Mouse (Mus musculus): ENCODE data around the gene 4921504E06Rik.

4921504E06Rik gene

GRCm38 (mm10) chr2:19579180-19579579 is 25.5 kb upstream of the 4921504E06Rik start:
- peaks cover 24% of the 10 kb centered on the region for H3K9me3 ChIP-seq (ENCODE audit: low read length)
- no peaks in the 10 kb centered on the region for H3K4me1 ChIP-seq (replicated peaks; ENCODE audit: low read depth, low read length)
- H3K36me3 ChIP-seq (ENCODE audit: insufficient read depth, low read length) = no peaks in the 10 kb centered on the region
- no peak for TF ChIP-seq CTCF (conservative IDR thresholded peaks at IDR 0.05; ENCODE audit: low read length)
- no peak for TF ChIP-seq NANOG (IDR thresholded peaks at IDR 0.05; ENCODE audit: borderline replicate concordance, low read length)
- TF ChIP-seq POU5F1 (IDR thresholded peaks at IDR 0.05; ENCODE audit: borderline replicate concordance, low read length) = no peak
- H3K27me3 ChIP-seq (ENCODE audit: insufficient read depth, low read length) = no peaks in the 10 kb centered on the region; the same call in 1 of the 2 replicates
- H3K4me3 ChIP-seq (replicated peaks; ENCODE audit: low read length) = no peak overlapping the region

GRCm38 (mm10) chr2:19562114-19562829 is 8.6 kb upstream of the 4921504E06Rik start:
- H3K4me3 ChIP-seq (replicated peaks; ENCODE audit: low read length) = no peak overlapping the region

GRCm38 (mm10) chr2:19560654-19561053 is 6.9 kb upstream of the 4921504E06Rik start:
- H3K27me3 ChIP-seq (ENCODE audit: insufficient read depth, low read length) = peaks cover 14% of the 10 kb centered on the region; the same call in 1 of the 2 replicates
- H3K36me3 ChIP-seq (ENCODE audit: insufficient read depth, low read length) = no peaks in the 10 kb centered on the region
- H3K9me3 ChIP-seq (ENCODE audit: low read length) = no peaks in the 10 kb centered on the region
- no peak for TF ChIP-seq CTCF (conservative IDR thresholded peaks at IDR 0.05; ENCODE audit: low read length)
- TF ChIP-seq NANOG (IDR thresholded peaks at IDR 0.05; ENCODE audit: borderline replicate concordance, low read length) = no peak
- no peak for TF ChIP-seq POU5F1 (IDR thresholded peaks at IDR 0.05; ENCODE audit: borderline replicate concordance, low read length)
- no peak overlapping the region for H3K4me3 ChIP-seq (replicated peaks; ENCODE audit: low read length)
- H3K4me1 ChIP-seq (replicated peaks; ENCODE audit: low read depth, low read length) = no peaks in the 10 kb centered on the region

More at GRCm38 (mm10) chr2:19562114-19562829, 8.6 kb upstream of the 4921504E06Rik start:
- Histone ChIP-seq H3K27me3 (ENCODE audit: insufficient read depth, low read length) (peaks cover 7% of the 10 kb centered on the region; the same call in 1 of the 2 replicates), H3K36me3 (ENCODE audit: insufficient read depth, low read length) (no peaks in the 10 kb centered on the region), H3K4me1 (replicated peaks; ENCODE audit: low read depth, low read length) (no peaks in the 10 kb centered on the region), H3K9me3 (ENCODE audit: low read length) (no peaks in the 10 kb centered on the region)
- TF ChIP-seq POU5F1 (IDR thresholded peaks at IDR 0.05; ENCODE audit: borderline replicate concordance, low read length) (no peak), CTCF (conservative IDR thresholded peaks at IDR 0.05; ENCODE audit: low read length) (no peak), NANOG (IDR thresholded peaks at IDR 0.05; ENCODE audit: borderline replicate concordance, low read length) (no peak)

GRCm38 (mm10) chr2:19560071-19560470 is 6.4 kb upstream of the 4921504E06Rik start:
- TF ChIP-seq POU5F1 (IDR thresholded peaks at IDR 0.05; ENCODE audit: borderline replicate concordance, low read length) (no peak), NANOG (IDR thresholded peaks at IDR 0.05; ENCODE audit: borderline replicate concordance, low read length) (no peak), CTCF (conservative IDR thresholded peaks at IDR 0.05; ENCODE audit: low read length) (no peak)
- H3K9me3 ChIP-seq (ENCODE audit: low read length) = no peaks in the 10 kb centered on the region
- H3K4me3 ChIP-seq (replicated peaks; ENCODE audit: low read length) = no peak overlapping the region
- no peaks in the 10 kb centered on the region for H3K4me1 ChIP-seq (replicated peaks; ENCODE audit: low read depth, low read length)
- no peaks in the 10 kb centered on the region for H3K36me3 ChIP-seq (ENCODE audit: insufficient read depth, low read length)
- peaks cover 15% of the 10 kb centered on the region; the same call in 1 of the 2 replicates for H3K27me3 ChIP-seq (ENCODE audit: insufficient read depth, low read length)

- TF ChIP-seq NANOG (IDR thresholded peaks at IDR 0.05; ENCODE audit: borderline replicate concordance, low read length) (no peak), CTCF (conservative IDR thresholded peaks at IDR 0.05; ENCODE audit: low read length) (no peak), POU5F1 (IDR thresholded peaks at IDR 0.05; ENCODE audit: borderline replicate concordance, low read length) (no peak)
- H3K4me3 ChIP-seq (replicated peaks; ENCODE audit: low read length) = no peak overlapping the region
- H3K4me1 ChIP-seq (replicated peaks; ENCODE audit: low read depth, low read length) = peaks cover 20% of the 10 kb centered on the region
- H3K27me3 ChIP-seq (ENCODE audit: insufficient read depth, low read length) = peaks cover 32% of the 10 kb centered on the region
- H3K9me3 ChIP-seq (ENCODE audit: low read length) = no peaks in the 10 kb centered on the region
- H3K36me3 ChIP-seq (ENCODE audit: insufficient read depth, low read length) = no peaks in the 10 kb centered on the region
These were observed 2.3 kb downstream of the 4921504E06Rik start for GRCm38 (mm10) chr2:19551396-19551795.

- no peaks in the 10 kb centered on the region for H3K4me1 ChIP-seq (replicated peaks; ENCODE audit: low read depth, low read length)
- H3K9me3 ChIP-seq (ENCODE audit: low read length) = no peaks in the 10 kb centered on the region
- peaks cover 7% of the 10 kb centered on the region; the same call in 1 of the 2 replicates for H3K27me3 ChIP-seq (ENCODE audit: insufficient read depth, low read length)
- no peaks in the 10 kb centered on the region for H3K36me3 ChIP-seq (ENCODE audit: insufficient read depth, low read length)
- TF ChIP-seq CTCF (conservative IDR thresholded peaks at IDR 0.05; ENCODE audit: low read length) = no peak
- no peak for TF ChIP-seq NANOG (IDR thresholded peaks at IDR 0.05; ENCODE audit: borderline replicate concordance, low read length)
- TF ChIP-seq POU5F1 (IDR thresholded peaks at IDR 0.05; ENCODE audit: borderline replicate concordance, low read length) = no peak
- H3K4me3 ChIP-seq (replicated peaks; ENCODE audit: low read length) = no peak overlapping the region
These were observed 12.8 kb downstream of the 4921504E06Rik start for GRCm38 (mm10) chr2:19540906-19541305.

- Histone ChIP-seq H3K4me3 (replicated peaks; ENCODE audit: low read length) (no peak overlapping the region), H3K9me3 (ENCODE audit: low read length) (no peaks in the 10 kb centered on the region), H3K36me3 (ENCODE audit: insufficient read depth, low read length) (no peaks in the 10 kb centered on the region), H3K27me3 (ENCODE audit: insufficient read depth, low read length) (no peaks in the 10 kb centered on the region), H3K4me1 (replicated peaks; ENCODE audit: low read depth, low read length) (no peaks in the 10 kb centered on the region)
- TF ChIP-seq POU5F1 (IDR thresholded peaks at IDR 0.05; ENCODE audit: borderline replicate concordance, low read length) (no peak), NANOG (IDR thresholded peaks at IDR 0.05; ENCODE audit: borderline replicate concordance, low read length) (no peak), CTCF (conservative IDR thresholded peaks at IDR 0.05; ENCODE audit: low read length) (no peak)
These were observed 24.3 kb downstream of the 4921504E06Rik start for GRCm38 (mm10) chr2:19529428-19529827.

- Histone ChIP-seq H3K36me3 (ENCODE audit: insufficient read depth, low read length) (no peaks in the 10 kb centered on the region), H3K4me1 (replicated peaks; ENCODE audit: low read depth, low read length) (no peaks in the 10 kb centered on the region), H3K4me3 (replicated peaks; ENCODE audit: low read length) (no peak overlapping the region), H3K9me3 (ENCODE audit: low read length) (no peaks in the 10 kb centered on the region), H3K27me3 (ENCODE audit: insufficient read depth, low read length) (no peaks in the 10 kb centered on the region)
- TF ChIP-seq CTCF (conservative IDR thresholded peaks at IDR 0.05; ENCODE audit: low read length) (peak; percentile 68), NANOG (IDR thresholded peaks at IDR 0.05; ENCODE audit: borderline replicate concordance, low read length) (no peak), POU5F1 (IDR thresholded peaks at IDR 0.05; ENCODE audit: borderline replicate concordance, low read length) (no peak)
These were observed 24.9 kb downstream of the 4921504E06Rik start for GRCm38 (mm10) chr2:19528797-19529196.
